Comparison of ENCODE assay signal across 22 mouse cellular contexts in the genomic region with DNA sequence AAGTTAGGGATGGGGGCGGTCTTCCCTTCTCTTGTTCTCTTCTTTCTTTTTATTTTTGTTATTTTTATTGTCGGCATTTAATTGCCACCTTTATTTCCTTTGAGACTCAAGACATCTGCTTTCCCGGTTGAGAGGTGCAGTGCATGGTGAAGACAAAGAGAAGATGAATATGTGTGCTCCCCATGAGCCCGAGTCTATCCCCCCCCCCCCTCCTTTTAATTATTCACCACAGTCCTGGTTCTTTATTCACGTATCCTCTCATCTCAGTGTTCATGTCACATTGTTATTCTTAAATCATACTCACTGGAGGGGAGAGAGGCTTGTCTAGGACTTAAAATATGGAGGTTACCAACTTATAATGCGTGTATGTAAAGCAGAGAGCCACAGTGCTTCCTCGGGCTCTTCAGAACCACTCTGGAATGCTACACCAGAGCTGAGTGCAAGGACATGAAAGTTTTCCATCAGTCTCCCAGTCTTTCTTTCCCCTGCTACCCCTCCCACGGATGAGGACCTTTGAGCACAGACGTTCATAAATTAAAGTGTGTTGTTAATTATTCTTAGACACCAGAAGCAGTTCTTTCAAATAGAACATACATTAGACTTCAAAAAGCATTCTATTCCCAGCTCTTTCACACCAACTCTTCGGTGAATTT.
DNase-seq lines count a peak whose midpoint lies in the region; ATAC-seq lines count a peak whose summit lies in the region.
"Had no signal": no experiment of that assay in that cellular context is flagged by ENCODE, and none has a peak within 500 bp of the region (broad histone marks: within the 10 kb centered on the region; RNA-seq: fewer than 3 reads in every experiment).

No protein-coding gene starts in this region.

- H3K4me1 ChIP-seq in neural tube, embryonic 12.5 days: peaks cover 3% of the 10 kb centered on the region; the same call in 1 of the 2 replicates
- no peaks in the 10 kb centered on the region for H3K4me1 ChIP-seq in kidney, embryonic 15.5 days
- H3K4me1 ChIP-seq: embryonic facial prominence, embryonic 13.5 days; hindbrain, embryonic 15.5 days had no signal

- peak; percentile 66; the same call in 1 of the 2 replicates for ATAC-seq in neural tube, embryonic 12.5 days (ENCODE audit: low FRiP score, low read depth)
- peak; percentile 91 for ATAC-seq in kidney, embryonic 15.5 days (replicated peaks; ENCODE audit: low FRiP score)
- ATAC-seq in granulocyte monocyte progenitor cell, adult 5-6 weeks (replicated peaks; ENCODE audit: poor library complexity, severe bottlenecking): no peak
- ATAC-seq: forebrain, embryonic 16.5 days had no signal

- no peak overlapping the region for H3K9ac ChIP-seq in neural tube, embryonic 12.5 days
- H3K9ac ChIP-seq in kidney, embryonic 15.5 days: no peak overlapping the region
- H3K9ac ChIP-seq: embryonic facial prominence, embryonic 13.5 days; forebrain, embryonic 12.5 days; heart, embryonic 13.5 days; hindbrain, embryonic 15.5 days had no signal

- no peak for DNase-seq in neural tube, embryonic 10.5 days (ENCODE audit: extremely low spot score, low spot score)
- peak; percentile 31 for DNase-seq in kidney, postnatal 14 days
- peak; percentile 21 for DNase-seq in mesoderm, embryonic 11.5 days (ENCODE audit: low read depth, low spot score)
- no peak for DNase-seq in frontal cortex, postnatal 14 days (ENCODE audit: low spot score in 2 of 2)
- no peak for DNase-seq in right cerebral cortex, postnatal 10 days (ENCODE audit: low spot score in 2 of 2)
- DNase-seq: adrenal gland, postnatal 10 days; cerebellum, adult 11 months; cerebellum, adult 8-10 months; cerebellum, postnatal 25 days; gastrocnemius, adult 2 months; gastrocnemius, postnatal 25 days; heart, adult 11 months; heart, postnatal 36 days had no signal

- WGBS in neural tube, embryonic 12.5 days: 40% methylated on average over 10 of the region's 10 CpGs
- 29% methylated on average over 10 of the region's 10 CpGs for WGBS in kidney, embryonic 15.5 days

- H3K27me3 ChIP-seq in neural tube, embryonic 12.5 days (replicated peaks): no peaks in the 10 kb centered on the region
- no peaks in the 10 kb centered on the region for H3K27me3 ChIP-seq in kidney, embryonic 15.5 days
- H3K27me3 ChIP-seq: CH12.LX; embryonic facial prominence, embryonic 13.5 days; forebrain, embryonic 12.5 days; heart, embryonic 13.5 days; hindbrain, embryonic 15.5 days had no signal

- no peak overlapping the region for H3K4me3 ChIP-seq in neural tube, embryonic 12.5 days
- H3K4me3 ChIP-seq in kidney, embryonic 15.5 days (replicated peaks): no peak overlapping the region
- H3K4me3 ChIP-seq: embryonic facial prominence, embryonic 13.5 days; forebrain, embryonic 12.5 days; gastrocnemius, adult 2 months; heart, embryonic 13.5 days; hindbrain, embryonic 15.5 days had no signal

- H3K9me3 ChIP-seq in neural tube, embryonic 12.5 days: no peaks in the 10 kb centered on the region
- no peaks in the 10 kb centered on the region for H3K9me3 ChIP-seq in kidney, embryonic 15.5 days (replicated peaks)
- H3K9me3 ChIP-seq: embryonic facial prominence, embryonic 13.5 days; forebrain, embryonic 12.5 days; heart, embryonic 13.5 days; hindbrain, embryonic 15.5 days had no signal

- H3K36me3 ChIP-seq in neural tube, embryonic 12.5 days: no peaks in the 10 kb centered on the region
- H3K36me3 ChIP-seq in kidney, embryonic 15.5 days: no peaks in the 10 kb centered on the region
- H3K36me3 ChIP-seq: embryonic facial prominence, embryonic 13.5 days; forebrain, embryonic 12.5 days; heart, embryonic 13.5 days; hindbrain, embryonic 15.5 days had no signal

- no peak overlapping the region for H3K27ac ChIP-seq in neural tube, embryonic 12.5 days
- H3K27ac ChIP-seq in kidney, embryonic 15.5 days: no peak overlapping the region
- H3K27ac ChIP-seq: embryonic facial prominence, embryonic 13.5 days; forebrain, embryonic 12.5 days; gastrocnemius, adult 2 months; heart, embryonic 13.5 days; hindbrain, embryonic 15.5 days had no signal

- H3K4me2 ChIP-seq in neural tube, embryonic 12.5 days (replicated peaks): no peak overlapping the region
- peak overlapping the region; percentile 4; the same call in 1 of the 2 replicates for H3K4me2 ChIP-seq in kidney, embryonic 15.5 days
- H3K4me2 ChIP-seq: embryonic facial prominence, embryonic 13.5 days; forebrain, embryonic 12.5 days; heart, embryonic 13.5 days; hindbrain, embryonic 15.5 days had no signal

Comparison
In these comparisons a context has a peak if more than half of its experiments do, and no peak if none do; other contexts are left out.
1. DNase-seq: peak in kidney, postnatal 14 days (single experiment) and mesoderm, embryonic 11.5 days (single experiment); none in neural tube, embryonic 10.5 days (single experiment), frontal cortex, postnatal 14 days (0 of 2) and right cerebral cortex, postnatal 10 days (0 of 2).